Mouse (Mus musculus): ENCODE data around the gene Gm42906.

Gm42906 gene

GRCm38 (mm10) chr5:151077953-151078352, 350.0 kb downstream of the Gm42906 start:
- DNase-seq (ENCODE audit: extremely low spot score, low read depth, low spot score) = no peak

DNA sequence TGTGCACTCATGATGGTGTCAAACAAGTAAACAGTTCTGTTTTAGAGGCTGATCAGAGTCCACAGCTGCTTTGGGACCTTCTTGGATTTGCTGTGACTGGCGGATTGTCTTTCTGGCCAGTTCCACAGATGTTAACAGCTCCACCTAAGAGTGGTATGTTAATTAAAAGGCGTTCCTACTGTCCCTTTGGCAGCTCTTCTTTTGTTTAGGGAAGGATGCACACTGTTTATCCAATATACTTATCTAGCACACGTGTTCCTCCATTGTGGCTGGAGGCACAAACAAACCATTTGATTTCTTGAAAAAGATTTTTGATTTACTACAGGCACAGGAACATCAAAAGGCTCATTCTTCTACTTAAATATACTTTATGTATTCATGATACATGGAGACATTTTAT, 351.0 kb downstream of the Gm42906 start:
- DNase-seq (ENCODE audit: extremely low spot score, low read depth, low spot score) = no peak

- no peak for DNase-seq (ENCODE audit: extremely low spot score, low read depth, low spot score)
Measured at GRCm38 (mm10) chr5:151074282-151074681, 353.7 kb downstream of the Gm42906 start.

DNA sequence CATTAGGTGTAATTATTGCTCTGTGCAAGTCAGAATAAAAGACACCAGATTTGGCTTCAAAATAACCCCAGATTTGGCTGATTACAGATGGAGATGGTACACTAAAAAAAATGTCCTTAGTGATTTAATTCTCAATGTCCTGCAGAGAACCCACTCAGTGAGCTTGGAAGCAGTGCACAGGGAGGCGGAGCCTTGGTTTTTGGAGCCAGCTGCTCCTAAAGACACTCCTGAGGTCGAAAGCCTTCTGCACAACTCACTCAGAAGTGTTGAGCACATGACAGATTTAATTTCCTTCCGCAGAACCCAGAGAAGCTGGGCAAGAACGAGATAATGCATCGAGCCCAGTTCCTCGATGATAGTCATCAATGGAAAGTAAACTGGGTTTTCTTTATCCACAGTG, 356.5 kb downstream of the Gm42906 start:
- DNase-seq (ENCODE audit: extremely low spot score, low read depth, low spot score) = no peak

GRCm38 (mm10) chr5:151070896-151071295, 357.1 kb downstream of the Gm42906 start:
- peak; percentile 49 for DNase-seq (ENCODE audit: extremely low spot score, low read depth, low spot score)

GRCm38 (mm10) chr5:151069569-151069968, 358.4 kb downstream of the Gm42906 start:
- no peak for DNase-seq (ENCODE audit: extremely low spot score, low read depth, low spot score)

GRCm38 (mm10) chr5:151066016-151066415, 361.9 kb downstream of the Gm42906 start:
- no peak for DNase-seq (ENCODE audit: extremely low spot score, low read depth, low spot score)

GRCm38 (mm10) chr5:151065228-151065627, 362.7 kb downstream of the Gm42906 start:
- no peak for DNase-seq (ENCODE audit: extremely low spot score, low read depth, low spot score)

- DNase-seq (ENCODE audit: extremely low spot score, low read depth, low spot score) = no peak
Measured at GRCm38 (mm10) chr5:151061942-151062341, 366.0 kb downstream of the Gm42906 start.

DNA sequence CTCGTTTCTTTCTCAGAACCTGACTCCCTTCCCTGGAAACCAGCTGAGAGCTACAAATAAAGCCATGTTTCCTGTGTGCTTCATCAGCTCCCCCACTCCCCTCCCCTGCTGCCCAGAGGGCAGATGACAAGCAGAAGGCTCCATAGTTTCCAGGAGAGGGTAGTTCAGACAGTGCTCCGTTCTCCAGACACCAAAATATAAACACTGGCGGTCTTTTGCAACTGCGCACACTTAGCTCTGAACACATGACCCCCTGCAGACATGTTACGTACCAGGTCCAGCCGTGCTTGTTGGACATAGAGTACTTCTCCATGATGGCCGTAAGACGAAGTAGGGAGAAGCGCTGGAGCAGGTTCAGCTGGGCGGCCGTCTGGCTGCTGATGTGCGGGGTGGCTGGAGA, 367.5 kb downstream of the Gm42906 start:
- DNase-seq (ENCODE audit: extremely low spot score, low read depth, low spot score) = no peak

- no peak for DNase-seq (ENCODE audit: extremely low spot score, low read depth, low spot score)
Measured at GRCm38 (mm10) chr5:151059772-151060171, 368.2 kb downstream of the Gm42906 start.

DNA sequence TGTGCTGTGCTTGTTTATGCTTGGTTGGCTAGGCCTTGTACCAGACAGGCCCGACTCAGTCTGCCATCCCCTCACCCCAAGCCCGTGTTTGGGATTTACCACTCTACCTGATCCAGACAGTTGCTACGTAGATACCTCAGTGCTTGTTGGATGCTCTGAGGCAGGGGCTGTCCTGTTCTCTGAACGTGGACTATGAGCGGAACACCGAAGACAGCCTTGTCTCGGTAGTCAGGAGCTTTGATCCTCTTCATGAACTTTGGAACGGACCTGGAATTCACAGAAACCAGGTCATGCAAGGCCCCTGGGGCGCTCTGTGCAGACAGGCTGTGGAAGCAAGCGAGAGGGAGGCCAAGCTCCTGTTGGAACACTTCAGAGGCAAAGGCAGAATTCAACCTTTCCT, 368.6 kb downstream of the Gm42906 start:
- DNase-seq (ENCODE audit: extremely low spot score, low read depth, low spot score) = no peak

DNA sequence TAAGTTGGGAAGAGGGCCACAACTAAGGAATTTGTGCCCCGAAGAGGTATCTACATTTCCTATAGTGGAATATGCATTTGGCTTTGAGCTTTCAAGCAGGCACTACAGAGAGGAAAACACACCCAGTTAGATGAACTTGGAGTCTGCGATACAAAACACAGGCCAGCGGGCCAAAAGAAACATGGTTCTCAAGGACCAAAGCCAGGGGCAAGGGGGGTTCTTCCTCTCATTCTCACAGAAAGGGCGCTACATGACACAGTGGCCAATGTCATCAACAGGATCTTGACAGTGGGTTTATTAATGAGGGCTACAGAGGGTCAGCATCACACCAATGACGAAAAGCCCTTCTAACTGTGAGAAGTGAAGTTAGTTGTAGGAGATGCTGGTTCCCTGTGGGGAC, 370.2 kb downstream of the Gm42906 start:
- no peak for DNase-seq (ENCODE audit: extremely low spot score, low read depth, low spot score)

DNA sequence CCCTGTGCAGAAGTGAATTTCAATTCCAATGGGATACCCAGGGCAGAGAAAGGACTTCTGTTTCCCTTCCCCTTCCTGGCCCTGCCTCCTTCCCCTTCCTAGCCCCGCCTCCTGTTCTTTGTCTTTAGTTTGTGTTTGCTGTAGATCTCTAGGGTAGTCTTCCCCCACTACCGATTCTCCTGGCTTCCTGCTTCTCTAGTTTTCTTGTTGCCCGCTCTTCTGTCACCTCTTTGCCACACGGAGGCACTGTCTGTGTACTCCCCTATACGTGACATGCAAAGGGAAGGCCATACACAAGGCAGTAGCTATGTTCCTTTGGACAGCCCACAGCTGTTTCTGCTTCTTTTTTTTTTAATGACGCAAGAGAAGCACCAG, 371.1 kb downstream of the Gm42906 start:
- no peak for DNase-seq (ENCODE audit: extremely low spot score, low read depth, low spot score)

DNA sequence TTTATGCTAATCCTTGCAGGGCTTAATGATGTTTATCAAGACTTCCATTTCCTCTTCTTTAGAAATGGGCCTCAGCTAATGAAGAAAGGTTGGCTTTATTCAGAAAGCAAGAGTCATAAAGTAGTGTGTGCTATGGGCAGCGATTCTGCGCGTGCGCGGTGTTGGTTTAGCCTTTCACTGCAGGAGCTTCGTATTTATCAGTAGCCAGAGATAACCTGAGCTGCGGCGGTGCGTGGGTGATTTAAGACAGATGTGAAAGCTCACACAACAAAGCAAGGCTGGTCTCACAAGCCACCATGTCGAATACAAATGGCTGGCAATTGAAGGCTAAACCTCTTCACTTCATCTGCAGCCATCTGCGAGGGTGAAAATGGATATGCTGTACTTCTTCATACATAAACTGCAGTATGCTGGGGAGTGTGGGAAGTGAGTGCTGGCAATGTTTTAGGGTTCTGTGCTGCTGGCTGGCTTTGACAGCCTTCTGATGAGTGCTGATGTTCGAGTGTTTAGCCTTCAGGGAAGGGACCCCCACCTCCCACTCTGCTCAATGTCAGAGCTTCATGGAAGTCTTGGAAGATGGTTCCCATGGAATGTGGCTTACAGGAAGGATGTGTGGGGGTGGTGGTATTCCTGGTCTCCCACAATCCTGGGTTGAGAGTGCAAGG, 371.6 kb downstream of the Gm42906 start:
- DNase-seq (ENCODE audit: extremely low spot score, low read depth, low spot score) = no peak

DNA sequence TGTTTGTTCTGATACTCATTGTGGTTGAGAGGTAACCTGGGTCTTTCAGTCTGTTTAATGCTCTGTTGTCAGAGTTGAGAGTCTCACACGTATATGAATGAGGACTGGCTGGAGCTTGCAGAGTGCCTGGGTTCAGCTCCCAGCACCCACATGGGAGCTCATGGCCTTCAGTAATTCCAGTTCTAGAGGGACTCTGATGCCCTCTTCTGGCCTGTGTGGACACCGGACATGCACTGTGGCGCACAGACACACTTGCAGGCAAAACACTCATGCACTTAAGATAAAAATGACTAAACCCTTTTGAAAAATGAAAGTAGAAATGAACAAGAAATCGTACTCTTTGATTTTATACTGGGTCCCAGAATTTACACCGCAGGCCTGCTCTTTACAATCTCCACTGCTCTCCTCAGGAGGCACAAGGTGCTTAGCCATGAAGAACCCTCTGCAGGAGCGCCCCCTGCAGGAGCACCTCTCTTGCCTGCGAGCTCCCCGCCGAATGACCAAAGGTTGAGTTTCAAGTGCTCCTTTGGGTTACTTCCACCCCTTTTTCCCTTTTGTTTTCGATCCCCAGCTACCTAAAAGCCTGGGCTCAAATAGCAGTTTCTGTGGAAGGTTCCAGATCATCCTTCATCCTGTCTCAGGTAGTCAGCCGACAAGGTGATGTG, 372.4 kb downstream of the Gm42906 start:
- DNase-seq (ENCODE audit: extremely low spot score, low read depth, low spot score) = no peak

DNA sequence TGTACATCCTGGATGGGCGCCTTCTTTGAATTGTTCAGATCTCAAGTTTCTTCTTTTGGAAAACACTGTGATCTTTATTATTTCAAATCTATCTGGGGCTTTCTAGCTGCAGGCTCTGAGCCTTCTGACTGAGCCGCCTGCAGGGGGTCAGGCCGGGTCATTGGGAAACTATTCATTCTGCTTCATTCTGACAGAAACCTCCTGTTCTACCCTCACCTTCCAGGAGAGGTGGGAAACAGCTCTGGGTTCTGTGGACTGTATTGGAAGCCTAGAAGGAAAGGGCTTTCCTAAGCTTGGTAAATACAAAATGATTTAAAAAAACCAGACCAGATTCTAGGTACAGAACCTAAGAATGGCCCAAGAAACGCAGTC, 373.2 kb downstream of the Gm42906 start:
- DNase-seq (ENCODE audit: extremely low spot score, low read depth, low spot score) = no peak

GRCm38 (mm10) chr5:151054100-151054742, 373.7 kb downstream of the Gm42906 start:
- no peak for DNase-seq (ENCODE audit: extremely low spot score, low read depth, low spot score)

GRCm38 (mm10) chr5:151053190-151053589, 374.8 kb downstream of the Gm42906 start:
- DNase-seq (ENCODE audit: extremely low spot score, low read depth, low spot score) = no peak

DNA sequence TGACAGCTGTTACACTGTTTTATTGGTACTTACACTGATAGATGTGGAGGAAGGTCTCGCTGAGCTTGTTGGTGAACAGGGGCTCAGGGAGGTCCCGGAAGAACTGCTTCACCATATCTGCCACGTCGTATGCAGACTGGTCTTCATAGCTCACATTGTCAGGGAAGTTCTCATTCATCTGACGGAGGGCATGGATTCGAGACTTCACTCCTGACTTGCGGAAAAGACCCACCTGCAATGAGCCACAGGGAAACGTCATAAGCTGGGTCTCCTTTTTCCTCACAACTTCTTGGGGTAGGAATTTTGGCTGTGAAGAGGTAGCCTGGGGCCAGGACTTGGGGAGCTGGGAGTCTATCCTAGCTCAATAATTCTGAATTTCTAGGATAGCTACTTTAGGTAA, 375.6 kb downstream of the Gm42906 start:
- DNase-seq (ENCODE audit: extremely low spot score, low read depth, low spot score) = no peak

DNA sequence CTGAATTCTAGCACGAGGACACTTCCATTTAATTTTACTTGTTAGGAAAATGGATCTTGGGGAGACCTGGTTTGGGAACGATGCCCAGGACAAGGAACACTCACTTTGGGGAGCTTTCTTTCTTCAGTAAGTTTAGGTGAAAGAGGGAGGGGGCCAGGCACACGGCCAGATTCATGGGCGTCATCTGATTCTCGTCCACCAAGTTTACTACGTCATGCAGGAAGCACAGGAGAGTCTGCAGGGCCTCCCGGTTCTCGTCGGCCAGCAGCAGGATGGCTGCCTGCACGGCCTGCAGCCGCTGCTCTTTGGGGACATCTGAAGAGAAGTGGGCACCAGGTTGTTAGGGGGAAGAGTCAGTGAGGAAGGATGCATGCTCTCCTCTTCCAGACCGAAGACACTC, 380.5 kb downstream of the Gm42906 start:
- no peak for DNase-seq (ENCODE audit: extremely low spot score, low read depth, low spot score)

DNA sequence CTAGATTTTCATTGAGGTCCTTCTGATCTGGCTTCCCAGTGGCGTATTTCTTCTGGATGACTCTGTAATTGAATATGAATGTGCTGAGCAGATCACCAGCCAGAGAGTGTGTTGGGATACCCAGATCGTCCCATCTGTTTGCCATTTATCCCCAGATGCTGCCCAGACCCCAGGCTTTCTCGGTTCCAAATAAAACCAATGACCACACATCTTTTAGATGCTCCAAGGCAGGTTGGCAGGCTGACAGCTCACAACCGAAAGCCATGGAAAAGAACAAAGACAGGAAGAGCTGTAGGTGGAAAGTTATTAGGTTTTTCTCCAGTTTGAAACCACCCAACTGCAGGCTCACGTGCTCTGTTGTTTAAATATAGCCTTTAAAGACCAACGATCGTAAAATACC, 381.0 kb downstream of the Gm42906 start:
- DNase-seq (ENCODE audit: extremely low spot score, low read depth, low spot score) = no peak

Measured in hindlimb bud, embryonic 11.5 days (tissue).